31 mouse cellular contexts compared by ENCODE assay signal in genomic region chr1:158837151-158837550, GRCm38 (mm10).
"Had no signal": no experiment of that assay in that cellular context is flagged by ENCODE, and none has a peak within 500 bp of the region (broad histone marks: within the 10 kb centered on the region; RNA-seq: fewer than 3 reads in every experiment).

No protein-coding gene starts in this region.

- H3K4me2 ChIP-seq: limb, embryonic 12.5 days; limb, embryonic 13.5 days; limb, embryonic 15.5 days; liver, embryonic 11.5 days; liver, embryonic 12.5 days; liver, embryonic 13.5 days; liver, embryonic 15.5 days; lung, embryonic 14.5 days; lung, embryonic 15.5 days; midbrain, embryonic 11.5 days; midbrain, embryonic 12.5 days; midbrain, embryonic 13.5 days; midbrain, embryonic 15.5 days had no signal

- H3K4me1 ChIP-seq: limb, embryonic 10.5 days; limb, embryonic 12.5 days; limb, embryonic 13.5 days; limb, embryonic 15.5 days; liver, embryonic 12.5 days; liver, embryonic 13.5 days; liver, embryonic 15.5 days; lung, embryonic 15.5 days; megakaryocyte, embryonic 14.5 days; midbrain, embryonic 10.5 days; midbrain, embryonic 12.5 days; midbrain, embryonic 13.5 days; midbrain, embryonic 15.5 days had no signal

- H3K9ac ChIP-seq: limb, embryonic 12.5 days; limb, embryonic 13.5 days; limb, embryonic 15.5 days; liver, embryonic 12.5 days; liver, embryonic 13.5 days; liver, embryonic 14.5 days; liver, embryonic 15.5 days; liver, postnatal 0 days; lung, embryonic 14.5 days; lung, embryonic 15.5 days; midbrain, embryonic 12.5 days; midbrain, embryonic 13.5 days; midbrain, embryonic 15.5 days had no signal

- H3K9me3 ChIP-seq: limb, embryonic 10.5 days; limb, embryonic 12.5 days; limb, embryonic 13.5 days; limb, embryonic 15.5 days; liver, embryonic 12.5 days; liver, embryonic 13.5 days; liver, embryonic 15.5 days; lung, embryonic 15.5 days; midbrain, embryonic 10.5 days; midbrain, embryonic 12.5 days; midbrain, embryonic 13.5 days; midbrain, embryonic 15.5 days had no signal

- H3K27me3 ChIP-seq: limb, embryonic 12.5 days; limb, embryonic 13.5 days; limb, embryonic 15.5 days; liver, embryonic 12.5 days; liver, embryonic 13.5 days; liver, embryonic 15.5 days; lung, embryonic 15.5 days; megakaryocyte, embryonic 14.5 days; midbrain, embryonic 12.5 days; midbrain, embryonic 13.5 days; midbrain, embryonic 15.5 days had no signal

- DNase-seq: left cerebral cortex, postnatal 4 days; liver; liver, embryonic 13.5 days; liver, postnatal 0 days; lung, adult 18-20 months; lung, adult 2 months; lung, embryonic 14.5 days; lung, postnatal 10 days; lung, postnatal 14 days; lung, postnatal 36 days; lung, postnatal 4 days; midbrain, embryonic 14.5 days had no signal

- H3K4me3 ChIP-seq: limb, embryonic 10.5 days; limb, embryonic 12.5 days; limb, embryonic 13.5 days; limb, embryonic 15.5 days; liver, embryonic 12.5 days; liver, embryonic 13.5 days; liver, embryonic 15.5 days; lung, embryonic 15.5 days; megakaryocyte, embryonic 14.5 days; midbrain, embryonic 10.5 days; midbrain, embryonic 12.5 days; midbrain, embryonic 13.5 days; midbrain, embryonic 15.5 days; myocyte had no signal

- ATAC-seq: liver, embryonic 12.5 days; liver, postnatal 0 days; lung, postnatal 0 days; midbrain, embryonic 13.5 days; midbrain, embryonic 15.5 days; midbrain, embryonic 16.5 days had no signal

- H3K27ac ChIP-seq: limb, embryonic 10.5 days; limb, embryonic 12.5 days; limb, embryonic 13.5 days; limb, embryonic 15.5 days; liver, embryonic 12.5 days; liver, embryonic 13.5 days; liver, embryonic 14.5 days; liver, embryonic 15.5 days; lung, embryonic 15.5 days; macrophage; midbrain, embryonic 10.5 days; midbrain, embryonic 12.5 days; midbrain, embryonic 13.5 days; midbrain, embryonic 15.5 days had no signal

- H3K36me3 ChIP-seq: limb, embryonic 10.5 days; limb, embryonic 12.5 days; limb, embryonic 13.5 days; limb, embryonic 15.5 days; liver, embryonic 12.5 days; liver, embryonic 13.5 days; liver, embryonic 15.5 days; lung, embryonic 15.5 days; midbrain, embryonic 10.5 days; midbrain, embryonic 12.5 days; midbrain, embryonic 13.5 days; midbrain, embryonic 15.5 days had no signal
